In genomic region chr12:26460091-26460490, GRCm38 (mm10) we compare ENCODE assay signal across 12 mouse cellular contexts. TPM values are rescaled to one million over a fixed set of nuclear protein-coding genes. Genes with fewer than 3 reads are reported as not detected.
DNase-seq lines count a peak whose midpoint lies in the region; ATAC-seq lines count a peak whose summit lies in the region.
"Had no signal": no experiment of that assay in that cellular context is flagged by ENCODE, and none has a peak within 500 bp of the region (broad histone marks: within the 10 kb centered on the region; RNA-seq: fewer than 3 reads in every experiment).

No protein-coding gene starts in this region.

- no peak overlapping the region for H3K4me2 ChIP-seq in midbrain, embryonic 11.5 days
- H3K4me2 ChIP-seq: forebrain, embryonic 13.5 days; hindbrain, embryonic 15.5 days had no signal

- no peaks in the 10 kb centered on the region for H3K4me1 ChIP-seq in midbrain, embryonic 11.5 days (ENCODE audit: control insufficient read depth, insufficient read depth, low read length)
- H3K4me1 ChIP-seq in midbrain, embryonic 10.5 days: peaks cover 8% of the 10 kb centered on the region; the same call in 1 of the 2 replicates

- no peaks in the 10 kb centered on the region for H3K9me3 ChIP-seq in midbrain, embryonic 11.5 days (ENCODE audit: control insufficient read depth, low read length)
- H3K9me3 ChIP-seq in midbrain, embryonic 10.5 days (replicated peaks): no peaks in the 10 kb centered on the region
- H3K9me3 ChIP-seq: forebrain, embryonic 13.5 days; hindbrain, embryonic 15.5 days had no signal

- peak; percentile 78 for DNase-seq in heart, adult 8-10 months (ENCODE audit: low spot score)
- no peak for DNase-seq in heart, postnatal 25 days (ENCODE audit: low spot score)
- peak; percentile 45 for DNase-seq in midbrain, embryonic 11.5 days (ENCODE audit: low spot score, missing footprints)
- no peak for DNase-seq in midbrain, embryonic 10.5 days (ENCODE audit: low spot score)
- peak; percentile 44 for DNase-seq in induced T-regulatory cell, adult 2 months (ENCODE audit: low read depth)
- DNase-seq in ovary, postnatal 10 days (ENCODE audit: low spot score): no peak
- DNase-seq in frontal cortex, postnatal 36 days (ENCODE audit: low spot score in 2 of 2): no peak
- DNase-seq: thymus, postnatal 14 days had no signal

- H3K27ac ChIP-seq in midbrain, embryonic 11.5 days (ENCODE audit: low read depth, low read length): no peak overlapping the region
- no peak overlapping the region for H3K27ac ChIP-seq in midbrain, embryonic 10.5 days (replicated peaks)
- H3K27ac ChIP-seq: forebrain, embryonic 13.5 days; hindbrain, embryonic 15.5 days; liver, embryonic 14.5 days had no signal

- H3K4me3 ChIP-seq in midbrain, embryonic 11.5 days (ENCODE audit: low read depth, low read length): no peak overlapping the region
- H3K4me3 ChIP-seq in midbrain, embryonic 10.5 days: no peak overlapping the region
- H3K4me3 ChIP-seq: forebrain, embryonic 13.5 days; hindbrain, embryonic 15.5 days had no signal

- no peak overlapping the region for H3K9ac ChIP-seq in midbrain, embryonic 11.5 days (ENCODE audit: low read length)
- H3K9ac ChIP-seq: forebrain, embryonic 13.5 days; hindbrain, embryonic 15.5 days; liver, embryonic 14.5 days had no signal

- intact Hi-C loops in heart, postnatal 25 days (cut with DNase I): loop anchor here (5.0 kb wide), 1 partner anchor 33 kb away; no protein-coding TSS in a partner anchor

- no peaks in the 10 kb centered on the region for H3K36me3 ChIP-seq in midbrain, embryonic 11.5 days (ENCODE audit: control insufficient read depth, insufficient read depth, low read length)
- H3K36me3 ChIP-seq in midbrain, embryonic 10.5 days: no peaks in the 10 kb centered on the region
- H3K36me3 ChIP-seq: hindbrain, embryonic 15.5 days had no signal

- 74% methylated on average over 2 of the region's 2 CpGs for WGBS in midbrain, embryonic 11.5 days
- 78% methylated on average over 2 of the region's 2 CpGs for WGBS in midbrain, embryonic 10.5 days

- no peaks in the 10 kb centered on the region for H3K27me3 ChIP-seq in midbrain, embryonic 11.5 days (ENCODE audit: control insufficient read depth, insufficient read depth, low read length)
- H3K27me3 ChIP-seq in midbrain, embryonic 10.5 days (ENCODE audit: low read depth, poor library complexity, severe bottlenecking): no peaks in the 10 kb centered on the region
- H3K27me3 ChIP-seq: forebrain, embryonic 13.5 days; hindbrain, embryonic 15.5 days had no signal

- ATAC-seq in midbrain, embryonic 11.5 days (ENCODE audit: low FRiP score): no peak
- ATAC-seq in activated CD4-positive, CD25-positive, alpha-beta regulatory T cell, adult 4 months: no peak
- ATAC-seq: forebrain, embryonic 13.5 days had no signal

RNA-seq across cellular contexts. Expression of gene Rsad2, which starts 3.8 kb away (rescaled TPM):
- total RNA-seq in heart, adult 8-10 months (2022): 1 to 10 TPM; 4.0 to 7.3 (median 5.7) TPM
- total RNA-seq in heart, postnatal 25 days (2021): 10 to 100 TPM in 1 of 2 experiments, 1 to 10 TPM in 1; 9.6 to 12.4 TPM
- polyA plus RNA-seq in midbrain, embryonic 11.5 days (2014; fragmentation: Nextera tagmentation; extraction: Ambion mirVana): 0.14 and 0.18 TPM in 2 replicates
- polyA plus RNA-seq in midbrain, embryonic 10.5 days (2016; fragmentation: Nextera tagmentation; extraction: Ambion mirVana): 0.14 and 0.35 TPM in 2 replicates
- 1 to 10 TPM; 2.7 to 3.6 TPM for polyA plus RNA-seq in activated CD4-positive, CD25-positive, alpha-beta regulatory T cell, adult 4 months (2017; shearing (Covaris generic))

RNA-seq across cellular contexts. Expression of gene Cmpk2, which starts 8.9 kb away (rescaled TPM):
- 1 to 10 TPM; 3.5 to 4.6 (median 4.4) TPM for total RNA-seq in heart, adult 8-10 months (2022)
- 1 to 10 TPM; 5.4 to 5.7 TPM for total RNA-seq in heart, postnatal 25 days (2021)
- 7.6 and 7.8 TPM in 2 replicates for polyA plus RNA-seq in midbrain, embryonic 11.5 days (2014; fragmentation: Nextera tagmentation; extraction: Ambion mirVana)
- polyA plus RNA-seq in midbrain, embryonic 10.5 days (2016; fragmentation: Nextera tagmentation; extraction: Ambion mirVana): 4.2 and 6.2 TPM in 2 replicates
- polyA plus RNA-seq in activated CD4-positive, CD25-positive, alpha-beta regulatory T cell, adult 4 months (2017; shearing (Covaris generic)): 1 to 10 TPM; 7.8 to 9.8 TPM

RNA-seq across cellular contexts. Expression of gene Rnf144a, which starts 45.0 kb away (rescaled TPM):
- total RNA-seq in heart, adult 8-10 months (2022): 10 to 100 TPM in 2 of 4 experiments, 1 to 10 TPM in 2; 4.8 to 11.7 (median 8.9) TPM
- 10 to 100 TPM; 15.5 to 22.1 TPM for total RNA-seq in heart, postnatal 25 days (2021)
- 24.7 and 25.5 TPM in 2 replicates for polyA plus RNA-seq in midbrain, embryonic 11.5 days (2014; fragmentation: Nextera tagmentation; extraction: Ambion mirVana)
- polyA plus RNA-seq in midbrain, embryonic 10.5 days (2016; fragmentation: Nextera tagmentation; extraction: Ambion mirVana): 35.5 and 35.6 TPM in 2 replicates
- 1 to 10 TPM; 3.2 to 5.1 TPM for polyA plus RNA-seq in activated CD4-positive, CD25-positive, alpha-beta regulatory T cell, adult 4 months (2017; shearing (Covaris generic))

Comparison
In these comparisons a context has a peak if more than half of its experiments do, and no peak if none do; other contexts are left out.
1. DNase-seq: peak in heart, adult 8-10 months (single experiment), midbrain, embryonic 11.5 days (single experiment) and induced T-regulatory cell, adult 2 months (single experiment); none in heart, postnatal 25 days (single experiment), midbrain, embryonic 10.5 days (single experiment), ovary, postnatal 10 days (single experiment) and frontal cortex, postnatal 36 days (0 of 2).